Mouse (Mus musculus): ENCODE measurements around the gene Cry1.

The Cry1 gene

GRCm38 (mm10) chr10:85161745-85162351, 23.0 kb downstream of the Cry1 start:
- peak; percentile 65 for DNase-seq (ENCODE audit: low read depth, low spot score)

- DNase-seq (ENCODE audit: low read depth, low spot score), result no peak
These were observed 24.8 kb downstream of the Cry1 start for GRCm38 (mm10) chr10:85159989-85160619.

- DNase-seq (ENCODE audit: low read depth, low spot score), result no peak
These were observed 27.4 kb downstream of the Cry1 start for GRCm38 (mm10) chr10:85157451-85157850.

GRCm38 (mm10) chr10:85154195-85154594, 30.7 kb downstream of the Cry1 start:
- peak; percentile 16 for DNase-seq (ENCODE audit: low read depth, low spot score)

- no peak for DNase-seq (ENCODE audit: low read depth, low spot score)
These were observed 35.6 kb downstream of the Cry1 start for GRCm38 (mm10) chr10:85149226-85149625.

- no peak for DNase-seq (ENCODE audit: low read depth, low spot score)
These were observed 38.6 kb downstream of the Cry1 start for GRCm38 (mm10) chr10:85146282-85146681.

GRCm38 (mm10) chr10:85141465-85141864, 43.4 kb downstream of the Cry1 start:
- DNase-seq (ENCODE audit: low read depth, low spot score), result no peak

- DNase-seq (ENCODE audit: low read depth, low spot score), result no peak
These were observed 48.3 kb downstream of the Cry1 start for GRCm38 (mm10) chr10:85136573-85136972.

GRCm38 (mm10) chr10:85128453-85128852, 56.4 kb downstream of the Cry1 start:
- no peak for DNase-seq (ENCODE audit: low read depth, low spot score)

GRCm38 (mm10) chr10:85127395-85128287, 57.2 kb downstream of the Cry1 start, which contains the start of gene Mterf2:
TSS of gene Mterf2 (minus strand) at chr10:85128027.
- DNase-seq (ENCODE audit: low read depth, low spot score), result peak; percentile 97

- DNase-seq (ENCODE audit: low read depth, low spot score), result no peak
These were observed 59.7 kb downstream of the Cry1 start for GRCm38 (mm10) chr10:85125184-85125583.

- no peak for DNase-seq (ENCODE audit: low read depth, low spot score)
These were observed 70.5 kb downstream of the Cry1 start for GRCm38 (mm10) chr10:85114409-85114808.

GRCm38 (mm10) chr10:85103085-85103885, 81.6 kb downstream of the Cry1 start:
- DNase-seq (ENCODE audit: low read depth, low spot score), result no peak

- DNase-seq (ENCODE audit: low read depth, low spot score), result peak; percentile 84
These were observed 82.4 kb downstream of the Cry1 start, which contains the start of the genes Fhl4 and Tmem263 for GRCm38 (mm10) chr10:85102247-85103084. TSS of gene Fhl4 (minus strand) at chr10:85102495. TSS of gene Tmem263 (plus strand) at chr10:85102627.

GRCm38 (mm10) chr10:85101841-85102240, 83.0 kb downstream of the Cry1 start:
- no peak for DNase-seq (ENCODE audit: low read depth, low spot score)
